ENCODE assay signal across 17 mouse cellular contexts in the genomic region with DNA sequence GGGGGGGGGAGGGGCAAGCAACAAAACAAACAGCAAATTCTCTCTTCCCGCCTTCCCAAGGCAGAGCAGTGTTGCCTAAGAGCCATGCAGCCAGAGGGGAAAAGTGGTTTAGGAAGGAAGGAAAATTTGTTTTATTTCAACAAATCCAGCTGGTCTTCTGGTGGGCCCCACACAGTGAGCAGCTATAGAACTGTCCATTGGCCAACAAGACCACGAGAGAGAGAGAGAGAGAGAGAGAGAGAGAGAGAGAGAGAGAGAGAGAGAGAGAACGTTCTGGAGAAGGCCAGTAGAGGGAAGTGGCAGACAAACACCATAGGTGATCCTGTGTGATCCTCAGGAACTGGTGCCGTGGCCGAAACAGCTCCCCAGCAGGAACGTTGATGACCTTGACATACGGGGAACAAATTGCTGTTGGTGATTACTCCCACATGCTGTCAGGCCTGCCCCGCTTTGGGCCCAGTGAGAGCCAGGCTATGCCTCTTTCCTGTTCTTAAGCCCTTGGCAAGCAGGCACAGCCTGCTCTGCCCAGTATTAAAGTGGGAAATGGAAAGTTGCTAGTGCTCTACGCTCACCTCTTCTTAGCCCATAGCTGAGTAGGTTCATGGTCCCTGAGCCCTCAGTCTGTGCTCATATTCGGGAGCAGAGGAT.
DNase-seq lines count a peak whose midpoint lies in the region; ATAC-seq and TF ChIP-seq lines count a peak whose summit lies in the region.
"Had no signal": no experiment of that assay in that cellular context is flagged by ENCODE, and none has a peak within 500 bp of the region (broad histone marks: within the 10 kb centered on the region; RNA-seq: fewer than 3 reads in every experiment).

No protein-coding gene starts in this region.

- no peak for TF ChIP-seq CTCF in heart, postnatal 0 days (IDR thresholded peaks at IDR 0.05; ENCODE audit: low read depth)

- 0 out of 2 replicates have a peak, but pooled peaks cover 5% of the 10 kb centered on the region for H3K4me1 ChIP-seq in heart, postnatal 0 days (ENCODE audit: control insufficient read depth, insufficient read depth)
- peaks cover 5% of the 10 kb centered on the region for H3K4me1 ChIP-seq in heart, embryonic 12.5 days (replicated peaks)
- H3K4me1 ChIP-seq in intestine, embryonic 16.5 days (ENCODE audit: control insufficient read depth, insufficient read depth, low read length): peaks cover 3% of the 10 kb centered on the region; the same call in 1 of the 2 replicates
- H3K4me1 ChIP-seq in stomach, embryonic 16.5 days (ENCODE audit: control insufficient read depth, insufficient read depth, low read length): peaks cover 27% of the 10 kb centered on the region

- intact Hi-C loops in left cerebral cortex, postnatal 4 days (cut with DNase I): no loop called here
- intact Hi-C loops in left cerebral cortex, postnatal 14 days (cut with DNase I): no loop called here

- ATAC-seq in heart, postnatal 0 days (ENCODE audit: insufficient read depth, low read depth): no peak
- no peak for ATAC-seq in heart, embryonic 12.5 days (ENCODE audit: insufficient number of reproducible peaks, low FRiP score)
- peak; percentile 59; the same call in 1 of the 2 replicates for ATAC-seq in intestine, embryonic 16.5 days
- ATAC-seq in stomach, embryonic 16.5 days (ENCODE audit: insufficient read depth, low FRiP score): peak; percentile 64; the same call in 1 of the 2 replicates
- ATAC-seq: midbrain, embryonic 13.5 days; Patski had no signal

- H3K36me3 ChIP-seq in heart, postnatal 0 days (replicated peaks; ENCODE audit: control insufficient read depth, insufficient read depth, low read length): no peaks in the 10 kb centered on the region
- H3K36me3 ChIP-seq in heart, embryonic 12.5 days: no peaks in the 10 kb centered on the region
- no peaks in the 10 kb centered on the region for H3K36me3 ChIP-seq in intestine, embryonic 16.5 days (ENCODE audit: control insufficient read depth, insufficient read depth, low read length)
- no peaks in the 10 kb centered on the region for H3K36me3 ChIP-seq in stomach, embryonic 16.5 days (ENCODE audit: control insufficient read depth, insufficient read depth, low read length)
- H3K36me3 ChIP-seq: embryonic facial prominence, embryonic 12.5 days; forebrain, embryonic 12.5 days; liver, embryonic 15.5 days; midbrain, embryonic 13.5 days; neural tube, embryonic 13.5 days had no signal

- H3K27ac ChIP-seq in heart, postnatal 0 days (ENCODE audit: low read depth): peak overlapping the region; percentile 34; the same call in 1 of the 2 replicates
- H3K27ac ChIP-seq in heart, embryonic 12.5 days (ENCODE audit: poor library complexity, severe bottlenecking): no peak overlapping the region
- H3K27ac ChIP-seq in intestine, embryonic 16.5 days (ENCODE audit: low read length): peak overlapping the region; percentile 53
- peak overlapping the region; percentile 70 for H3K27ac ChIP-seq in stomach, embryonic 16.5 days (ENCODE audit: low read length)
- H3K27ac ChIP-seq: embryonic facial prominence, embryonic 12.5 days; forebrain, embryonic 12.5 days; liver, embryonic 15.5 days; midbrain, embryonic 13.5 days; neural tube, embryonic 13.5 days had no signal

- no peak overlapping the region for H3K4me3 ChIP-seq in heart, postnatal 0 days (ENCODE audit: low read depth, low read length)
- H3K4me3 ChIP-seq in heart, embryonic 12.5 days: no peak overlapping the region
- H3K4me3 ChIP-seq in intestine, embryonic 16.5 days (ENCODE audit: low read length): no peak overlapping the region
- no peak overlapping the region for H3K4me3 ChIP-seq in stomach, embryonic 16.5 days (replicated peaks; ENCODE audit: low read length)
- H3K4me3 ChIP-seq: embryonic facial prominence, embryonic 12.5 days; forebrain, embryonic 12.5 days; liver, embryonic 15.5 days; midbrain, embryonic 13.5 days; neural tube, embryonic 13.5 days had no signal

- no peak overlapping the region for H3K4me2 ChIP-seq in heart, postnatal 0 days (ENCODE audit: low read depth, low read length)
- H3K4me2 ChIP-seq in heart, embryonic 12.5 days: no peak overlapping the region
- no peak overlapping the region for H3K4me2 ChIP-seq in intestine, embryonic 16.5 days (ENCODE audit: low read depth, low read length)
- H3K4me2 ChIP-seq in stomach, embryonic 16.5 days (ENCODE audit: low read depth, low read length): no peak overlapping the region
- H3K4me2 ChIP-seq: embryonic facial prominence, embryonic 12.5 days; forebrain, embryonic 12.5 days; liver, embryonic 15.5 days; midbrain, embryonic 13.5 days; neural tube, embryonic 13.5 days had no signal

- H3K27me3 ChIP-seq in heart, postnatal 0 days (ENCODE audit: control insufficient read depth, insufficient read depth, low read length): no peaks in the 10 kb centered on the region
- H3K27me3 ChIP-seq in heart, embryonic 12.5 days (replicated peaks): peaks cover 25% of the 10 kb centered on the region; the same call in 1 of the 2 replicates
- H3K27me3 ChIP-seq in intestine, embryonic 16.5 days (replicated peaks; ENCODE audit: control insufficient read depth, insufficient read depth, low read length): no peaks in the 10 kb centered on the region
- H3K27me3 ChIP-seq in stomach, embryonic 16.5 days (ENCODE audit: control insufficient read depth, insufficient read depth, low read length): no peaks in the 10 kb centered on the region
- H3K27me3 ChIP-seq: embryonic facial prominence, embryonic 12.5 days; midbrain, embryonic 13.5 days; neural tube, embryonic 13.5 days; Patski had no signal

- no peak overlapping the region for H3K9ac ChIP-seq in heart, postnatal 0 days (replicated peaks; ENCODE audit: low read depth, low read length)
- H3K9ac ChIP-seq in heart, embryonic 12.5 days: no peak overlapping the region
- H3K9ac ChIP-seq in intestine, embryonic 16.5 days (ENCODE audit: low read depth, low read length): no peak overlapping the region
- H3K9ac ChIP-seq in stomach, embryonic 16.5 days (ENCODE audit: low read length): no peak overlapping the region
- H3K9ac ChIP-seq: embryonic facial prominence, embryonic 12.5 days; forebrain, embryonic 12.5 days; liver, embryonic 15.5 days; midbrain, embryonic 13.5 days; neural tube, embryonic 13.5 days had no signal

- H3K9me3 ChIP-seq in heart, postnatal 0 days (replicated peaks; ENCODE audit: control insufficient read depth, low read length): no peaks in the 10 kb centered on the region
- no peaks in the 10 kb centered on the region for H3K9me3 ChIP-seq in heart, embryonic 12.5 days (replicated peaks)
- H3K9me3 ChIP-seq in intestine, embryonic 16.5 days (ENCODE audit: control insufficient read depth, low read length): no peaks in the 10 kb centered on the region
- H3K9me3 ChIP-seq in stomach, embryonic 16.5 days (replicated peaks; ENCODE audit: control insufficient read depth, low read length): no peaks in the 10 kb centered on the region
- H3K9me3 ChIP-seq: embryonic facial prominence, embryonic 12.5 days; forebrain, embryonic 12.5 days; liver, embryonic 15.5 days; midbrain, embryonic 13.5 days; neural tube, embryonic 13.5 days had no signal

- no peak for DNase-seq in heart, postnatal 0 days (ENCODE audit: low spot score)
- peak; percentile 18 for DNase-seq in ovary, adult 18-20 months (ENCODE audit: low spot score)
- no peak for DNase-seq in ovary, postnatal 10 days (ENCODE audit: low spot score)
- no peak for DNase-seq in left cerebral cortex, postnatal 4 days
- DNase-seq in left cerebral cortex, postnatal 14 days (ENCODE audit: low spot score in 2 of 2): no peak
- DNase-seq: cerebellum, adult 9-10 months; gastrocnemius, postnatal 14 days; right cerebral cortex, postnatal 4 days had no signal

- 47% methylated on average over 10 of the region's 10 CpGs for WGBS in heart, postnatal 0 days
- WGBS in heart, embryonic 12.5 days: 43% methylated on average over 10 of the region's 10 CpGs
- 40% methylated on average over 10 of the region's 10 CpGs for WGBS in intestine, embryonic 16.5 days
- 43% methylated on average over 10 of the region's 10 CpGs for WGBS in stomach, embryonic 16.5 days

- TF ChIP-seq EP300 in heart, postnatal 0 days (IDR thresholded peaks at IDR 0.05; ENCODE audit: low read depth): no peak

Comparison
In these comparisons a context has a peak if more than half of its experiments do, and no peak if none do; other contexts are left out.
1. ATAC-seq: peak in intestine, embryonic 16.5 days (single experiment) and stomach, embryonic 16.5 days (single experiment); none in heart, postnatal 0 days (single experiment) and heart, embryonic 12.5 days (single experiment).